Mouse (Mus musculus) intestine, embryonic 14.5 days (tissue): ENCODE measurements around the gene Gpkow. TPM values are rescaled to one million over a fixed set of nuclear protein-coding genes. Genes with fewer than 3 reads are reported as not detected.
"Not testable (repeated sequence)": the region's sequence is repeated elsewhere in the genome, so short reads cannot be mapped to it uniquely, and the experiment has no call there.

Experiments used
- ATAC-seq: fragments of 200-750 bp; cut with Nextera tagmentation; replicated peaks from 2 replicates; pipeline ENCODE4 v1.8.0; 2017; ENCODE audit warnings: low read depth, moderate number of reproducible peaks, moderate TSS enrichment, moderate library complexity; ENCODE audit not compliant: low FRiP score, low TSS enrichment
- DNase-seq: peaks from one replicate; pipeline ENCODE4 v3.0.0-alpha.2; 2018; ENCODE audit warnings: low spot score
- H3K27ac ChIP-seq: fragments of 300-500 bp; sonication (generic); 2 replicates; pipeline ENCODE4 v1.5.1; 2014; ENCODE audit warnings: low read depth, mild to moderate bottlenecking, control low read depth
- H3K27me3 ChIP-seq: fragments of 300-500 bp; sonication (generic); replicated peaks from 2 replicates; pipeline ENCODE4 v1.6.1; 2014; ENCODE audit warnings: low read length, control low read depth; ENCODE audit not compliant: control insufficient read depth, insufficient read depth
- H3K36me3 ChIP-seq: fragments of 300-500 bp; sonication (generic); 2 replicates; pipeline ENCODE4 v1.6.1; 2014; ENCODE audit warnings: low read length, control low read depth; ENCODE audit not compliant: control insufficient read depth, insufficient read depth
- H3K4me1 ChIP-seq: fragments of 300-500 bp; sonication (generic); replicated peaks from 2 replicates; pipeline ENCODE4 v1.6.1; 2014; ENCODE audit warnings: low read length, control low read depth, mixed read lengths; ENCODE audit not compliant: control insufficient read depth, insufficient read depth
- H3K4me2 ChIP-seq: fragments of 300-500 bp; sonication (generic); 2 replicates; pipeline ENCODE4 v1.6.1; 2014; ENCODE audit warnings: low read length
- H3K4me3 ChIP-seq: fragments of 300-500 bp; sonication (generic); 2 replicates; pipeline ENCODE4 v1.5.1; 2014; ENCODE audit warnings: low read depth, low read length, control low read depth, mixed read lengths
- H3K9ac ChIP-seq: fragments of 300-500 bp; sonication (generic); 2 replicates; pipeline ENCODE4 v1.6.1; 2014; ENCODE audit warnings: mild to moderate bottlenecking, low read length
- H3K9me3 ChIP-seq: fragments of 300-500 bp; sonication (generic); 2 replicates; pipeline ENCODE4 v1.6.1; 2016; ENCODE audit warnings: low read length, control low read depth; ENCODE audit not compliant: control insufficient read depth
- WGBS: fragments of 180-500 bp; shearing (Covaris S2); extraction: QIAGEN DNeasy Blood & Tissue Kit; methylation state at CpG from one replicate; pipeline ENCODE4 v1.1.7; 2014; 5-methylcytosine and 5-hydroxymethylcytosine counted together
- polyA plus RNA-seq: library from polyadenylated mRNA; unstranded; fragments of >200 nt; fragmentation: Nextera tagmentation; extraction: Ambion mirVana; gene quantifications from 2 replicates; pipeline ENCODE4 v1.2.1, GENCODE M21; 2014

Gpkow gene
- polyA plus RNA-seq, 1 experiment from 2014 or later, result 33.6 TPM

GRCm38 (mm10) chrX:7745429-7745828, 48.5 kb downstream of the Gpkow start:
- Histone ChIP-seq H3K27ac (no peak overlapping the region), H3K36me3 (no peaks in the 10 kb centered on the region), H3K9me3 (no peaks in the 10 kb centered on the region), H3K4me2 (no peak overlapping the region), H3K4me1 (no peaks in the 10 kb centered on the region), H3K9ac (no peak overlapping the region), H3K4me3 (no peak overlapping the region), H3K27me3 (no peaks in the 10 kb centered on the region)
- WGBS, result 84% methylated on average over 8 of the region's 8 CpGs
- DNase-seq (no peak), ATAC-seq (no peak)

- Histone ChIP-seq H3K9me3 (no peaks in the 10 kb centered on the region), H3K4me1 (no peaks in the 10 kb centered on the region), H3K4me3 (peak within 1 kb of the TSS; percentile 54), H3K27ac (no peak within 1 kb of the TSS), H3K27me3 (no peaks in the 10 kb centered on the region), H3K4me2 (peak within 1 kb of the TSS; percentile 48), H3K36me3 (no peaks in the 10 kb centered on the region), H3K9ac (peak within 1 kb of the TSS; percentile 45)
- ATAC-seq, result peak; percentile 85
- DNase-seq, result peak; percentile 73
- 9% methylated on average over 49 of the region's 56 CpGs for WGBS
Observed at GRCm38 (mm10) chrX:7750432-7751116, 53.6 kb downstream of the Gpkow start, which contains the start of gene Ccdc120. TSS of gene Ccdc120 (minus strand) at chrX:7750905.

- DNase-seq, H3K27ac ChIP-seq, H3K4me1 ChIP-seq, H3K27me3 ChIP-seq, H3K4me3 ChIP-seq, ATAC-seq, H3K4me2 ChIP-seq, H3K36me3 ChIP-seq, H3K9me3 ChIP-seq, H3K9ac ChIP-seq: not testable (repeated sequence)
- WGBS, result 15% methylated on average over 3 of the region's 3 CpGs
Observed at GRCm38 (mm10) chrX:7753627-7754026, 56.7 kb downstream of the Gpkow start.

Other genes with a start within 250 kb of the Gpkow start
- gene Foxp3, start 123.5 kb upstream of the Gpkow start, polyA plus RNA-seq, result 0.05 TPM in 1 of 2 replicates, not detected in the other
- gene Ppp1r3f, start 122.8 kb upstream of the Gpkow start, polyA plus RNA-seq, result 1.4 and 2.2 TPM in 2 replicates
- gene Ccdc22, start 91.6 kb upstream of the Gpkow start, polyA plus RNA-seq, result 28.0 and 29.7 TPM in 2 replicates
- 0.04 TPM in 1 of 2 replicates, not detected in the other for gene Cacna1f, start 90.0 kb upstream of the Gpkow start, polyA plus RNA-seq
- gene Syp, start 58.7 kb upstream of the Gpkow start, polyA plus RNA-seq, result 3.1 and 3.9 TPM in 2 replicates
- 6.5 and 8.2 TPM in 2 replicates for gene Prickle3, start 39.9 kb upstream of the Gpkow start, polyA plus RNA-seq
- gene Plp2, start 25.7 kb upstream of the Gpkow start, polyA plus RNA-seq, result 238 TPM in 2 replicates
- gene Magix, start 15.9 kb upstream of the Gpkow start, polyA plus RNA-seq, result 0.39 and 0.57 TPM in 2 replicates
- 21.5 and 24.9 TPM in 2 replicates for gene Wdr45, start 17.2 kb downstream of the Gpkow start, polyA plus RNA-seq
- 0.42 TPM in 1 of 2 replicates, not detected in the other for gene Gm45208, start 25.1 kb downstream of the Gpkow start, polyA plus RNA-seq
- 81.0 and 81.1 TPM in 2 replicates for gene Praf2, start 31.3 kb downstream of the Gpkow start, polyA plus RNA-seq
- gene Ccdc120, start 53.8 kb downstream of the Gpkow start, polyA plus RNA-seq, result 14.1 and 15.4 TPM in 2 replicates
- 18.5 and 19.7 TPM in 2 replicates for gene Tfe3, start 65.4 kb downstream of the Gpkow start, polyA plus RNA-seq
- 31.3 and 35.8 TPM in 2 replicates for gene Gripap1, start 92.6 kb downstream of the Gpkow start, polyA plus RNA-seq
- gene Kcnd1, start 125.2 kb downstream of the Gpkow start, polyA plus RNA-seq, result 1.6 and 2.2 TPM in 2 replicates
- gene Otud5, start 144.2 kb downstream of the Gpkow start, polyA plus RNA-seq, result 30.4 and 32.1 TPM in 2 replicates
- gene Pim2, start 181.1 kb downstream of the Gpkow start, polyA plus RNA-seq, result 5.8 and 7.5 TPM in 2 replicates
- 12.3 and 12.6 TPM in 2 replicates for gene Slc35a2, start 186.9 kb downstream of the Gpkow start, polyA plus RNA-seq
- 90.5 and 99.5 TPM in 2 replicates for gene Pqbp1, start 202.1 kb downstream of the Gpkow start, polyA plus RNA-seq
- gene Timm17b, start 202.2 kb downstream of the Gpkow start, polyA plus RNA-seq, result 150 and 157 TPM in 2 replicates
- not detected in 2 replicates for gene Gm10491, start 210.7 kb downstream of the Gpkow start, polyA plus RNA-seq
- gene Gm10490, start 212.4 kb downstream of the Gpkow start, polyA plus RNA-seq, result not detected in 2 replicates
- gene Pcsk1n, start 222.7 kb downstream of the Gpkow start, polyA plus RNA-seq, result 10.1 and 13.8 TPM in 2 replicates
- not detected in 2 replicates for gene Eras, start 231.5 kb downstream of the Gpkow start, polyA plus RNA-seq